8 mouse cellular contexts compared by ENCODE assay signal in genomic region chr7:65370381-65370786, GRCm38 (mm10).
DNase-seq lines count a peak whose midpoint lies in the region; ATAC-seq and TF ChIP-seq lines count a peak whose summit lies in the region.

No protein-coding gene starts in this region.

- H3K9me3 ChIP-seq in E14TG2a.4 (ENCODE audit: low read length), result no peaks in the 10 kb centered on the region
- no peaks in the 10 kb centered on the region for H3K9me3 ChIP-seq in heart, embryonic 14.5 days (ENCODE audit: control insufficient read depth, low read length)
- H3K9me3 ChIP-seq in limb, embryonic 11.5 days (ENCODE audit: control insufficient read depth, low read length), result no peaks in the 10 kb centered on the region
- H3K9me3 ChIP-seq in midbrain, embryonic 15.5 days, result no peaks in the 10 kb centered on the region

- H3K9ac ChIP-seq in heart, embryonic 14.5 days (ENCODE audit: low read length), result peak overlapping the region; percentile 98
- peak overlapping the region; percentile 87 for H3K9ac ChIP-seq in limb, embryonic 11.5 days (ENCODE audit: low read length)
- peak overlapping the region; percentile 57 for H3K9ac ChIP-seq in midbrain, embryonic 15.5 days

- H3K4me1 ChIP-seq in E14TG2a.4 (replicated peaks; ENCODE audit: low read depth, low read length), result peaks cover 19% of the 10 kb centered on the region
- H3K4me1 ChIP-seq in cortical plate, adult 2 months (ENCODE audit: control insufficient read depth, insufficient read depth, low read length), result no peaks in the 10 kb centered on the region
- H3K4me1 ChIP-seq in heart, embryonic 14.5 days (ENCODE audit: control insufficient read depth in 2 of 2, insufficient read depth in 2 of 2, low read length in 2 of 2), result peaks cover 10 to 46% of the 10 kb centered on the region in 2 experiments
- H3K4me1 ChIP-seq in limb, embryonic 11.5 days (ENCODE audit: control insufficient read depth, insufficient read depth, low read length), result 0 out of 2 replicates have a peak, but pooled peaks cover 2% of the 10 kb centered on the region
- H3K4me1 ChIP-seq in midbrain, embryonic 15.5 days, result peaks cover 12% of the 10 kb centered on the region

- DNase-seq in cerebellum, adult 9-11 months, result peak; percentile 29
- DNase-seq in cerebellum, adult 9-10 months, result no peak
- DNase-seq in limb, embryonic 11.5 days (ENCODE audit: low spot score), result peak; percentile 62

- no peaks in the 10 kb centered on the region for H3K36me3 ChIP-seq in E14TG2a.4 (ENCODE audit: insufficient read depth, low read length)
- no peaks in the 10 kb centered on the region for H3K36me3 ChIP-seq in heart, embryonic 14.5 days (ENCODE audit: control insufficient read depth, insufficient read depth, low read length)
- no peaks in the 10 kb centered on the region for H3K36me3 ChIP-seq in limb, embryonic 11.5 days (ENCODE audit: control insufficient read depth, insufficient read depth, low read length)
- no peaks in the 10 kb centered on the region for H3K36me3 ChIP-seq in midbrain, embryonic 15.5 days (replicated peaks)

- ATAC-seq in heart, embryonic 14.5 days (ENCODE audit: insufficient number of reproducible peaks, insufficient read depth, low FRiP score, low read depth), result peak; percentile 17; the same call in 1 of the 2 replicates
- peak; percentile 26 for ATAC-seq in limb, embryonic 11.5 days (ENCODE audit: insufficient number of reproducible peaks, low FRiP score, low TSS enrichment, low read depth)
- ATAC-seq in midbrain, embryonic 15.5 days (replicated peaks), result peak; percentile 38
- no peak for ATAC-seq in megakaryocyte progenitor cell, adult 5-6 weeks (replicated peaks; ENCODE audit: poor library complexity)

- 0 out of 2 replicates have a peak, but pooled peaks cover 4% of the 10 kb centered on the region for H3K27me3 ChIP-seq in E14TG2a.4 (ENCODE audit: insufficient read depth, low read length)
- no peaks in the 10 kb centered on the region for H3K27me3 ChIP-seq in heart, embryonic 14.5 days (ENCODE audit: control insufficient read depth, insufficient read depth, low read length)
- H3K27me3 ChIP-seq in limb, embryonic 11.5 days (ENCODE audit: control insufficient read depth, insufficient read depth, low read length), result no peaks in the 10 kb centered on the region
- no peaks in the 10 kb centered on the region for H3K27me3 ChIP-seq in midbrain, embryonic 15.5 days (replicated peaks)

- no peak for TF ChIP-seq CTCF in E14TG2a.4 (conservative IDR thresholded peaks at IDR 0.05; ENCODE audit: low read length)
- TF ChIP-seq CTCF in cortical plate, adult 2 months (IDR thresholded peaks at IDR 0.05; ENCODE audit: extremely low read depth, insufficient read depth, low read length), result no peak

- TF ChIP-seq POLR2A in cortical plate, adult 2 months (IDR thresholded peaks at IDR 0.05; ENCODE audit: extremely low read depth, insufficient read depth, low read length), result no peak

- H3K4me2 ChIP-seq in heart, embryonic 14.5 days (ENCODE audit: low read length), result peak overlapping the region; percentile 70
- peak overlapping the region; percentile 70 for H3K4me2 ChIP-seq in limb, embryonic 11.5 days (ENCODE audit: low read depth, severe bottlenecking)
- peak overlapping the region; percentile 85 for H3K4me2 ChIP-seq in midbrain, embryonic 15.5 days

- H3K4me3 ChIP-seq in E14TG2a.4 (replicated peaks; ENCODE audit: low read length), result peak overlapping the region; percentile 86
- peak overlapping the region; percentile 58 for H3K4me3 ChIP-seq in cortical plate, adult 2 months (ENCODE audit: insufficient read depth, low read length)
- peak overlapping the region; percentile 88 for H3K4me3 ChIP-seq in heart, embryonic 14.5 days (ENCODE audit: control insufficient read depth in 1 of 2, insufficient read depth in 1 of 2, low read depth in 1 of 2, low read length in 2 of 2)
- H3K4me3 ChIP-seq in limb, embryonic 11.5 days (ENCODE audit: low read depth, low read length), result peak overlapping the region; percentile 63
- peak overlapping the region; percentile 79 for H3K4me3 ChIP-seq in midbrain, embryonic 15.5 days

- H3K27ac ChIP-seq in cortical plate, adult 2 months (ENCODE audit: insufficient read depth, low read length), result peak overlapping the region; percentile 33; the same call in 1 of the 2 replicates
- peak overlapping the region; percentile 69 to 98; a peak in 3 of 4 replicates for H3K27ac ChIP-seq in heart, embryonic 14.5 days (replicated peaks in 1 of 2; ENCODE audit: control insufficient read depth in 1 of 2, insufficient read depth in 1 of 2, low read depth in 2 of 2, low read length in 2 of 2)
- H3K27ac ChIP-seq in limb, embryonic 11.5 days (replicated peaks; ENCODE audit: low read depth, low read length), result peak overlapping the region; percentile 83; the same call in 1 of the 2 replicates
- peak overlapping the region; percentile 72 for H3K27ac ChIP-seq in midbrain, embryonic 15.5 days

- WGBS in heart, embryonic 14.5 days, result 0% methylated on average over 44 of the region's 46 CpGs
- WGBS in limb, embryonic 11.5 days, result 0% methylated on average over 34 of the region's 46 CpGs
- WGBS in midbrain, embryonic 15.5 days, result under 1% methylated on average over 27 of the region's 46 CpGs

Comparison
In these comparisons a context has a peak if more than half of its experiments do, and no peak if none do; other contexts are left out.
1. H3K27ac ChIP-seq: peak in every context shown above with its lines; median percentile 84 in heart, embryonic 14.5 days; 83 in limb, embryonic 11.5 days; 72 in midbrain, embryonic 15.5 days; 33 in cortical plate, adult 2 months.